Mouse (Mus musculus) yolk sac, embryonic 10.5 days (tissue): ENCODE data around the gene Zfp982.
"Not testable (repeated sequence)": the region's sequence is repeated elsewhere in the genome, so short reads cannot be mapped to it uniquely, and the experiment has no call there.

Experiments
- DNase-seq: peaks from one replicate; pipeline ENCODE4 v3.0.0-alpha.2; 2017; ENCODE audit warnings: low spot score

Zfp982 gene

DNA sequence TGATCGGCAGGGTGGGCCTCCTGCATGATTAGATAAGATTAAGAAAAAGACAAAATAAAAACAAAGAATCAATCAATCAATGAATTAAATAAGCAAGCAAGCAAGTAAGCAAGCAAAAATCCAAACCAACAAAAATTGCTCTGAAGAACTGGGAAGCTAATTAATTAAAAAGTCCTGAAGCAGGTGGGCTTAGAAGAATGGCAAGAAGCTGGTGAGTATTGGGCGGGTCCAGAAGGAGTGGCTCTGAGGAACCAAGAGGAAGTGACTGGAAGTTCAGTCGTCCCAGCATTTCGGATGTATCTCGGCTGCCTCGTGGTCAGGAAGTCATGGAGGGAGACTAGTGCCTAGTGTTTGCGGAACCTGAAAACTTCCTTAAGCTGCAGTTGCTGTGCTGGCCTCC is at the start of gene Zfp982:
Zfp982 (plus strand) TSS at position 301 of the 400 bp plus-strand sequence.
- not testable (repeated sequence) for DNase-seq

DNA sequence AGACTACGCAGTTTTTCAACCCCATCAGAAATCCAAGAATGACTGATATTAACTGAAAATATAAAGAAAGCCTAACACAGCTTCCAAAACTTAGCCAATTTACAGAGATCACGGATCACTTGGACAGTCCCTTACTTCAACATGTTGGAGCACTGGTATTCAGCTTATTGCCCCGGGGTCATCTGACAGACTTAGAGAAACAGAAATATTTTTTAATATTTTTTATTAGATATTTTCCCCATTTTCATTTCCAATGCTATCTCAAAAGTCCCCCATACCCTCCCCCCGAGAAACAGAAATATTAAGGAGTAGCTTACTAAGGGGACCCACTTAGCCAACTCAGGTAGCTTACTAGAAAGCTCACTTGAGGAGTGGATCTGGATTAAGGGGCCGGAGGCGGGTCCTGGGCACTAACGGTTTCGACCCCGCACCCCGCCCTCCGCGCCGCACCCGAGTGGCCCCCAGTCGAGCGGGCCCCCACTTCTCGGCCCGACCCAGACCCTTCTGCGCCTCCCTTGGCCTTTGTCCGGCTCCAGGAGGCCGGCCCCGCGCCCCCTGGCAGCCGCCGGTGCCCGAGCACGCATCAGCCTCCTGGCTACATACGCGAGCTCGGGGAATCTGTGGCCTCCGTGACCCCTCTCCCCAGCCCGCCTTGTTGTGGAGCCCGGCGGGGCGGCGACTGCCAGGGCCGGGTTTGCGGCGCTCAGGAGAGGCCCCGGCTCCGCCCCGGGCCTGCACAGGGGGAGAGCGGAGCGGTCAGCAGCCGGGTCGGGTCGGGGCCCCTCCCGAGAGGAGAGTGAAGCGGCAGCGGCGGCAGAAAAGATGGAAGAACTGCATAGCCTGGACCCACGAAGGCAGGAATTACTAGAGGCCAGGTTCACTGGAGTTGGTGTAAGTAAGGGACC is 49.3 kb upstream of the Zfp982 start:
- DNase-seq: peak; percentile 80

DNA sequence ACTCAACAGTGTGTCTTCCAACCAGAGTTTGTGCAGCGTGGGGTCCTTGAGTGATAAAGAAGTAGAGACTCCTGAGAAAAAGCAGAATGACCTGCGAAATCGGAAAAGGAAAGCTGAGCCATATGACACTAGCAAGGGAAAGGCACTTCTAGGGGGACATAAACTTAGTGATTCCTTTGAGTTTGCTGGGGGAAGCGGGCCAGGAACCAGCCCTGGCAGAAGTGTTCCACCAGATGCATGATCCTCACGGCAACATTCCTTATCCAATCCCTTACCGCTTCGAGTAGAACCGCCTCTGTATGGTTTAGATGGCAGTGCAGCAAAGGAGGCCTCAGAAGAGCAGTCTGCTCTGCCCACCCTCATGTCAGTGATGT is 48.7 kb upstream of the Zfp982 start:
- DNase-seq: not testable (repeated sequence)

DNA sequence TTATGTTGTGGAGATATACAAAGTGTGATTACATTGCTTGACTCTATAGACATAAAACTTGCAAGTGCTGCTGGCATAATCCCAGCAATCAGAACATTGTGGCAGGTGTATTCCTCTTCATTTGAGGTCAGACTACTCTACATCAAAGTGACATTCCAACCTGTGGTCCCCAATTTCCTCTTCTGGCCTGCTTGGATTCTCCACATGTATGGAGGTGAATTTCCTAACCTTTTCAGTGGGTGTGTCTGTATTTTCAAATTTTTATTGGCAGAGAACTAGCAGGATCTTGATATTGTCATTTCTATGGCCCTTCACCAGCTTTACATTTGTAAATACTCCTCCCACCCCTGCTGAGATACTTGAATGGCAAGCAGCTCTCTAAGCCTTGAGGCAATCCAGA is 46.8 kb upstream of the Zfp982 start:
- DNase-seq: not testable (repeated sequence)

DNA sequence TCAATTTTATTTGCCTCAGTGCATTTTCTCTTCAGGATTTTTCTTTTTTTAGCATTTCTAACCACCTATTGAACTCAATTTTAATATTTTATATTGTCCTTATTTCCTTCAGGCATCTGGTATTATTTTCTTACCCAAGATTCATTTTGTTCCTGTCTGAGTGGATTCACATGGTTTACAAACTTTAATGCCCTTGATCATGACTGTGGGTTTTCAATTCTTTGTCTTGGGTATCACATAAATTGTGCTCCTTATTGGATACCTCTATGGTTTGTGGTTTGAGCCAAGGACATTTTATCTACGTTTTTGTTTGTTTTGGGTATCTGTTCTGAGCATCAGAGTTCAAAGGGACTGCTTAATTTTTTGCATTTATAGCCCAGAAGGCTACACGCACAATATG is 43.9 kb upstream of the Zfp982 start:
- no peak for DNase-seq

DNA sequence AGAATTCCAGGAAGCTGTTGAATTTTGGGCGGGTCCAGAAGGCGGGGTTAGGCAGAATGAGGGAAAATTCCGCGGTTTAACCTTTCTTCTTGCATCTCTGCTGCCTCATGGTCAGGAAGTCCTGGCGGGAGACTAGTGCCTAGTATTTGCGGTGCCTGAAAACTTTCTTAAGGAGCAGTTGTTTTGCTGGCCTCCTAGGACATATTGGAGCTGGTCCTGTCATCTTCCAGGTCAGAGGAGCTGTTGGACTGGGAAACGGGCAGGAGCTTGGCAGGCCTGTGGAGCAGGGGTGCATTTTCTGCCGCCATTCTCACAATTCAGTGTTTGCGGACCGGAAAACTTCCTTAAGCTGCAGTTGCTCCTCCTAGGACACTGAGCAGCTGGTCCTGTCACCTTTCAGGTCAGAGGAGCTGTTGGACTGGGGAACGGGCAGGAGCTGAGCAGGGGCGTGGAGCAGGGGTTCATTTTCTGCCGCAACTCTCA is 43.1 kb upstream of the Zfp982 start:
- peak; percentile 57 for DNase-seq

DNA sequence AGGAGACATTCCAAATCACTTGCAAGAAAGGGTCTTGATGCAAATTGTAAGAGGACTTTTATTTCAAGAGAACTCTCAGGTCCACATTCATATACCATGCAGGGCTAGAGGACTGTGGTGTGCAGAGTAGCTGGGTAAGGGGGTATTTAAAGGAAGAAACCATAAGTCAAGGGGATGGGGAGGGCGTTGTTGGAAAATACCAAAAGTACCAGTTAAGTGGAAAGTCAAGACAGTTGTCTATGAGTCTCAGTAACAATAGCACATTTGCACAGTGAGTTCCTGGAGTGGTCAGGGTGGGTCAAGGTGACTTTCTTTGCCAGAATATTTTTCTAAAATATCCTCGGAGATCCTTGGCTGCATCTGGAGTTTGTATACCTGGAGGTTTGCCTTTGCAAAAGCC is 42.2 kb upstream of the Zfp982 start:
- not testable (repeated sequence) for DNase-seq

DNA sequence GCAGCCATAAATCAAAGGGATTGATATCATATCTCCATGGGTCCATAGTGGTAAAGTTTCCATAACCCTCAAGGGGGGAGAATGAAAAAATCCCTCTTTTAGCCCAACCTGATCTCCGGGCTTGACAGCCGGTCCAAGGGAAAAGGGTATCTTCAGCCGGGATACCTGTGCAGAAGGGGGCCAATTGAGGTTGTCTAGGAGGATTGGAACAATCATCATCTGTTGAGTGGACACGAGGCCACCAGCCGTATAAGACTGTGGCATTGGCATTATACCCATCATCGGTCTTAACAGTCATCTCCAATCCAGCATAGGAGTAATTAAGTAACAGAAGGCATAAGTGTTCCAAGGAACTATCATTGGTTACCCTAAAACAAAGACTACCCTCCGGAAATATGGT is 25.0 kb upstream of the Zfp982 start:
- not testable (repeated sequence) for DNase-seq

DNA sequence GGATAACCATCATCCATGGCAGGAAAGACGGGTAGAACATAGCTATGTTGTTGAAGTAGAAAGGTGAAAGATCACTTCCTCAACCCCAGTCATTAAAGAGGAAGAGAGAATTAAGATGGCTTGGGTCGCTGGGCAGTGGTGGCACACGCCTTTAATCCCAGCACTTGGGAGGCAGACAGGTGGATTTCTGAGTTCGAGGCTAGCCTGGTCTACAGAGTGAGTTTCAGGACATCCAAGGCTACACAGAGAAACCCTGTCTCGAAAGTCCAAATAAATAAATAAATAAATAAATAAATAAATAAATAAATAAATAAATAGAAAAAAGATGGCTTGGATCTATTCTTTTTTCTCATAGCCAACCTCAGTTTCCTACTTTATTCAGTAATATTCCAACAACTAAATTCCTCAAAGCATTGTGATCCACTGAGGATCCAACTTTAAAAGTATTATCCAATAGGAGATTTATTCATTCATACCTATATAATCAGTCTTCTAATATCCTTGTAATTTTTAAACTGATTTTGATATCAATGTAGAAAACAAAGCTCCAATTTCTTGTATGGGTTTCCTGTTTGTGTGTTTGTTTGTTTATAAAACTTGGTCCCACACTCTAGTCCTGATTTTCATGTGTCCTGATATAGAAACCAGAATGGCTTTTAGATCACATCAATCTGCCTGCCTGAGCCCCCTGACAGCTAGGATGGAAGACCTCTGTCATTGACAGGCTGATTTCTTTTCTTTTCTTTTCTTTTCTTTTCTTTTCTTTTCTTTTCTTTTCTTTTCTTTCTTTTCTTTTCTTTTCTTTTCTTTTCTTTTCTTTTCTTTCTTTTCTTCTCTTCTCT is 6.8 kb downstream of the Zfp982 start:
- not testable (repeated sequence) for DNase-seq

DNA sequence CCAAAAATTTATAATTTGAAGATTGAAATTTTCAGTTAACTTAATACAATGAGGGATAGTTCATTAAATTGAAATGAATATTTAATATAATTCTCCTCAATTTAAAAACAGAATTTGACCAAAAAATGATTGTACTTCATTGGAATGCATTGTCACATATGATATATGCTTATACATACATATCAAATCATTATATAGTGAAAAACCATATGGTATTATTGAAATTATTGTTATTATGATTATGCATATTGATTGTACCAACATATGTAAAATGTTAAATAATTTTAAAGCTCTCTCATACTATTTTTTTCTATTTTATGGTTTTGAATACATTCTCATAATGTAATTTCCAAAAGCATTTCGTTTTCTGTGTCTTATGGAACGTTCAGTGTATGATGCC is 17.0 kb downstream of the Zfp982 start:
- DNase-seq: no peak

DNA sequence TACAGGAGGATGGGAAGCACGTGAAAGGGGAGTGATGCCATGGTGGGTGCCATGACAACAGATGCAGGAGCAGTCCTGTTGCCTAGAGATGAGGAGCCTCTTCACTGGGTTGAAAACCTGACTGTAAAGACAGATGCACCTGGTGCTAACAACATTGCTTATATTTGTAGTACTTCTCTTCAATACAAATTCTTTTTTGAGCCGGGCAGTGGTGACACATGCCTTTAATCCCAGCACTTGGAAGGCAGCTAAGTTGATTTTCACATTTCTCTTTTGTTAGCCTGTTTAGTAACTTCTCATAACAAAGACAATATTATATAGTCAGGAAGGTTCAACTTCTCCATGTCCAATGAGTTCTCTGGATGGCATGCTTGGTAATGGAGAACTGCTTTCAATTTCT is 26.8 kb downstream of the Zfp982 start:
- DNase-seq: peak; percentile 22

DNA sequence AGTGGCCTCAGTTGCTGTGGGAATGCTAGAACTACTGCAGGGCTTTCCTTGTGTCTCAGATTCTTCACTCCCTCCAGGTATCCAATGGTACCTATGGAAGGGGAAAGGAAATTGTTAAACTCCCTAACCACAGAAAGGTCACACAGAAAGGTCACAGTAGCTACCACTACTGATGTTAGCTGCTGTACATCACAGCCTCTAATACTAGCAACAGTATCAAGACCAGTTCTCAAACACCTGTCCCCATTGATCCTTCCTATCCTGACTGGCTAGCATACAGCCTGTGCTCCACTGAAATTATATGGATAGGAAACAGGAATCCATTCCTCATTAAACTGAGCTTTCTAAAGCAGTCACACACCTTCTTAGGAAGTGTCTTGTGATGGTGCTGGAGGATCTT is 27.9 kb downstream of the Zfp982 start:
- DNase-seq: no peak

DNA sequence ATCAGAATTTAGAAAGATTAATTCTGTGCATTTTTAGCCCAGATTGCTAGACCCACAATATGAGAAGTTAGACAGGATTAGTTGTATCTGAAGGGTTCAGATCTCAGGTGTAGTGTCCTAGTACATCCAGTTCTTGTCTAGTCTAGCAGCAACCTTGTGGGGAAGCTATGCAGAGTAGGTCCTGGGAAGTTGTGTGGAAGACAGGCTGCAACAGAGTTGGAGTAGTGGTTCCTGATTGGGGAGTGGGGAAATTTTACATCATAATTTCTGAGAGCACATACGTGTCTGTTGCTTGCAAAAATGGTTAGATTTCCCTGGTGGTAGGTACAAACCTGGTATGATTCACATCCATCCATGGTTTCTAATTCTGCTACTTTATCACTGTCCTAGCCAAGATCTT is 32.9 kb downstream of the Zfp982 start:
- DNase-seq: no peak

DNA sequence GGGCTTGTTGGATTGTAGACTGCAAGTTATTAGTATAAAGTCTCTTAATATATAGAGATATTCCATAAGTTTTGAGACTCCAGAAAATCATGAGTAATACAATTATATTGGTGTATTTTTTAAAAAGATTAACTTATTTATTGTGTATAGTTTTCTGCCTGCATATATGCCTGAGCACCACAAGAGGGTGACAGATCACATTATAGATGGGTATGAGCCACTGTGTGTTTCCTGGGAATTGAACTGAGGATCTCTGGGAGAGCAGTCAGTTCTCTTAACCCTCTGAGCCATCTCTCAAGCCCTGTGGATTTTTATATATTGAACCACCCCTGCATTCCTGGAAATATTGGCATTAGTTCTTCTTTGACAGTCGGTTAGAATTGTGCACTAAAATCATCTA is 38.1 kb downstream of the Zfp982 start:
- no peak for DNase-seq

DNA sequence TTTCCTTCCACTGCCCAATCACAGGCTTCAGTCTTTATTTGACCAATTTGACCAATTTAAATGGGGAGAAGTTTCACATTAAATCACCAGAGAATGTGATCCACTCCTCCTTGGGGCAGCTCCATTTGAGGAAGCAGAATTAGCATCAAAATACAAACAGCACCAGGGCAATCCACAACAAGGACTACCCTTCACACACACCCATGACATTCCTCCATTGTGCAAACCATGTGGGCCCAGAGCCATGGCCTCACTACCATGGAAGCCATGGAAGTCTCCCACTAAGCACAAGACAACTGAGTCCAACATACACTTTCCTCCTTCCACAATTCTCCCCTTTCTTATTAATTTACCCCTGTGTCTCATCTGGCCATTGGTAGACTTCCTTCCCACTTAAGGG is 43.7 kb downstream of the Zfp982 start:
- DNase-seq: not testable (repeated sequence)

DNA sequence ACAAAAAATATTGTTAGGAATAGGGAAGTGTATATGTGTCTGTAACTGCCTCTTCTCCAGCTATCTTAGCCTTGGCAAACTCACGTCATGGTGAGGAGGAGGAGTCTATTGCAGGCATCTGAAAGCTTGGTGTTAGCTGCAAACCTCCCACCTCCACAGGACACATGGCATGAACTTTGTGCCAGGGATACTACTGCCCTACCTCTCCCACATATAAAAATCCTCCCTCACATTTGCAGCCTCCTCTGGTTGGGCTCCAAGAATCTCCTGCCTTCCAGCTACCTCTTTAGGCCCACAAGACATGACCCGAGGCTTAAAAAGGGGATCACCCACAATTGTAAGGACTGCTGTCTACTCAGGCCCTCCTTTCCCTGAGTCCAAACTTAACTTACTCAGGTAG is 45.5 kb downstream of the Zfp982 start:
- no peak for DNase-seq

DNA sequence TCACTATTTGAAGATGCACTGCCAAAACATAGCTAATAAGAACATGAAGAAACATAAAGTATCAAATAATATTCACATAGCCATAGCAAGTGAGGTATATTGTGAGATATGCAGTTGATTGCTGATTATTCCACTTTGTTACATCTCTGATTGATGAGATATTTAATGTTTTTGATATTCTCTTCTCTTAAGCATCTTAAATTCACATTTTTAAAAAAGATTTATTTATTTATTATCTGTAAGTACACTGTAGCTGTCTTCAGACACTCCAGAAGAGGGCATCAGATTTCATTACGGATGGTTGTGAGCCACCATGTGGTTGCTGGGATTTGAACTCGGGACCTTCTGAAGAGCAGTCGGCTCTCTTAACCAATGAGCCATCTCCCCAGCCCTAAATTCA is 47.7 kb downstream of the Zfp982 start, which contains the start of gene Gm16503:
Gm16503 (plus strand) TSS at position 301 of the 400 bp plus-strand sequence.
- not testable (repeated sequence) for DNase-seq

DNA sequence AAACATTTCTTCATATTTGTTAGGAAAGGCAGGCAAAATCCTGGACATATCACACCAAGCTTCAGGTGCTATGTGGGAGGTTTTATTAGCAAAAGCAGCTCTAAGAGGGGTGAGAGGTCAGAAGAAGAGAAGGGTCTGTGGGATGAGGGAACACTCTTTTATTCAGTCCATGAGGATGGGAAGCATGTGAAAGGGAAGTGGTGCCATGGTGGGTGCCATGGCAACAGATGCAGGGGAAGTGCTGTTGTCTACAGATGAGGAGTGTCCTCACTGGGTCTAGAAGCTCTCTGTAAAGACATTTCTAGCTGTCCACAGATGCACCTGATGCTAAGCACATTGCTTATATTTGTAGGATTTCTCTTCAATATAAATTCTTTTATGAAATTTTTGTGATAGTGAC is 48.9 kb downstream of the Zfp982 start:
- no peak for DNase-seq

DNA sequence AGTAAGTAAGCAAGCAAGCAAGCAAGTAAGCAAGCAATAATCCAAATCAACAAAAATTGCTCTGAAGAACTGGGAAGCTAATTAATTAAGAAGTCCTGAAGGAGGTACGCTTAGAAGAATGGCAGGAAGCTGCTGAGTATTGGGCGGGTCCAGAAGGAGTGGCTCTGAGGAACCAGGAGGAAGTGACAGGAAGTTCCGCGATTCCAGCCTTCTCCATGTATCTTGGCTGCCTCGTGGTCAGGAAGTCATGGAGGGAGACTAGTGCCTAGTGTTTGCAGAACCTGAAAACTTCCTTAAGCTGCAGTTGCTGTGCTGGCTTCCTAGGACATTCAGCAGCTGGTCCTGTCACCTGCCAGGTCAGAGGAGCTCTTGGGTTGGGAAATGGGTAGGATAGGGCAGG is 60.9 kb downstream of the Zfp982 start, which contains the start of gene Zfp985:
Zfp985 (plus strand) TSS at position 207 of the 400 bp plus-strand sequence.
- DNase-seq: not testable (repeated sequence)

DNA sequence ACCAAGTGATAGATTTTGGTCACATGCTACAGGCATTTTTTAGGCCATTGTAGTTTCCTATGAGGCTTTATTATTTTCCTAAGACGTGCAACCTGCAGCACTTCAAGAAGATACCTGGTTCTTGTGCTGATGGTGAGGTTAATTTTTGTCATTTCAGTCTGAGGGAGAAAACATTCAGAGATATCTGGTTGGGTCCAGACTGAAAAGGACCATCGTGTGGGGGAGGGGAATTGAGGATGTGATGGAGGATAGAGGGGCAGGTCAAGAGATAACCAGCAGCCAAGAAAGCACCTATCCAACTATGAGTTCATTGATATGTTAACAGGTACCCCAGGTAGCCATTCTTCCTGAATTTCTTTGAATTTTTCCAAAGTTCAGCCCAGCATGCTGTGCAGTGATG is 62.1 kb downstream of the Zfp982 start:
- not testable (repeated sequence) for DNase-seq

DNA sequence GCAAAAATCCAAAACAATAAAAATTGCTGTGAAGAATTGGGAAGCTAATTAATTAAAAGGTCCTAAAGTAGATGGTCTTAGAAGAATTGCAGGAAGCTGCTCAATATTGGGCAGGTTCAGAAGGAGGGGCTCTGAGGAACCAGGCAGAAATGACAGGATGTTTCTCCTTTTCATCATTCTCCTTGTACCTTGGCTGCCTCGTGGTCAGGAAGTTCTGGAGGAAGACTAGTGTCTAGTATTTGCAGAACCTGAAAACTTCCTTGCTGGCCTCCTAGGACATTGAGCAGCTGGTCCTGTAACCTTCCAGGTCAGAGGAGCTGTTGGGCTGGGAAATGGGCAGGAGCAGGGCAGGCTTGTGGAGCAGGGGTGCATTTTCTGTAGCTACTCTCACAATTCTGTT is 64.7 kb downstream of the Zfp982 start:
- DNase-seq: not testable (repeated sequence)

DNA sequence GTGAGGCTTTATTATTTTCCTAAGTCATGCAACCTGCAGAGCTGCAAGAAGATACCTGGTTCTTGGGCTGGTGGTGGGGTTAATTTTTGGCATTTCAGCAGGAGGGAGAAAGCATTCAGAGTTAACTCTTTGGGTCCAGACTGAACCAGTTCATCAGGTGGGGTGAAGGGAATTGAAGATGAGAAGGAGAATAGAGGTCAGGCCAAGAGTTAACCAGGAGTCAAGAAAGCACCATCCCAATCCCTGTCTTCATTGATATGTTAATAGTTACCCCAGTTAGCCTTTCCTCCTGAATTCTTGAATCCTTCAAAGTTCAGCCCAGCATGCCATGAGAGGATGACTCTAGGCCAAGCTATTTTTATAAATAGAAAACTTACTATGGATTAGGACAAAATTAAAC is 65.8 kb downstream of the Zfp982 start:
- DNase-seq: not testable (repeated sequence)

DNA sequence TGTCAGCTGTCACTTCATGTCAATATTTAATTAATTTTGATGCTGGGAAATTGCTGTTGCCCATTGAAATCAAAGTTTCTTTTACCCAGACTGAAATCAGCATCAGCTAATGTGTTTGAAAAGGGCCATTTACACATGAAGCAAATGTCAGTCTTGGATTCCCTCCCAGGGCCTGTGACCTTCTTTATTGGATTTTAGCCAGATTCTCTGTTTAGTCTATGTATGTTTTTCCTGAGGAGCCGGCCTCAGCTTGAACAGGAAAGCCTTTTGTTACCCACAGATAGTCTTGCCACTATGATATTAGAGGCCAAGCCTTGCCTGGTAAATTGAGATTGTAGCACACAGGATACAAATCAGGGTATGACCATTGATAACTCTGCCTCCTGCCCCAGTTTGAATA is 66.9 kb downstream of the Zfp982 start:
- not testable (repeated sequence) for DNase-seq
